Mouse (Mus musculus): ENCODE data around the gene Tfap2e.

Tfap2e gene

DNA sequence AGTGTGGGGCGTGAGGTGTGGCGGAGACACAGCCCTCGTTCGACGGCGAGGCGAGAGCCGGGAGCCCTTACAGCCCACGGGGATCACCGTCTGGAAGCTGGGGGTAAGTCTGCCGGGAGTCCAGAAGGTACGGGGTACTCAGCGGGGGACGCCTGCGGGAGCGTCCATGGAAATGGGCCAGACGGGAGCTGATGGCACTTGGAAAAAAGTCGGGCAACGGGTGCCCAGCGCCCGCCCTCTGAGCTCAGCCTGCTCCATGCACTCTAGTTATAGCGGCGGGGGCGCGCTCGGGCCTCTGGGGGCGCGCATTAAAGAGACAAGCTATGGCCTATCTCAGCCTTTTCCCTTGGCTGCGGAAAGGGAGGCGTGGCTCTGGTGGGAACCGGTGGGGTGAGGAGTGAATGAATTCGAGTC lies at the start of gene Tfap2e:
TSS of gene Tfap2e (minus strand) at position 240 of the 414 bp plus-strand sequence.
- DNase-seq (ENCODE audit: low spot score), result no peak

DNA sequence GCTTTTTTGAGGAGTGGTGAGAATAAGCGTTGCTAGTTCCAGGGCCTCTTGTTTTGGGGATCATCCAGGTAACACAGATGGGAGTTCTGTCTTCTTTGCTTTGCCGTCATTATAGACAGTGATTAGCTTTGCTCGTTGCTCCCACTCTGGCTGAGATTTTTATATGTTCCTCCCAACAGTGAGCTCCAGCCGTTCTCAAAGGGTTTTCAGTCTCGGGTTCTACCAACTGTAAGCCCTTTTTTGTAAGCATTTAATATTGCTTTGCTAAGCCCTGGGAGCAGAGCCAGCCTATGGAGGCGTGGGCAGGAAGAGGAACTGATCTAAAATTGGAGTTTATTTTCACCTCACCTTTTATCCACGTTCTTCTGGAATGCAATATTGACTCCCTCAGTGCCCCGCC lies 47.0 kb upstream of the Tfap2e start:
- no peak for DNase-seq (ENCODE audit: low spot score)

DNA sequence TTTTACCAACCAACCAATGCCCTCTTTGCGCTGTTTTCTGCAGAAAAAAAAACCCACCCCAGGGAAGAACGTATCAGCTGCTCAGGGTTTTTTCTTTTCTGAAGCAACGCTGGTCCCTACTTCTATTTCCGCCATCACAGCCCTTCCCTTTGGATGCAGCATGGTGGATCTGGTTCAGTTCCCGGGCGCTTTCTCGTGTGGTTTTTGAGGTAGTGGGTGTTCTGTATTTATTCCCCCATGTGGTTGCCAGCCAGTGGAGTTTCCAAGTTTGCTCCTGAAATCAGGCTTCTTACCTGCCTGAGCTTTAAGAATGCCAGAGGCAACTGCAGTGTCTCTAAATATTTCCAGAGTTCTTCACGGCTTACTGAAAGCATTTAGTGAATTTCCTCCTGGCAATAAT lies 46.5 kb upstream of the Tfap2e start:
- DNase-seq (ENCODE audit: low spot score), result no peak

DNA sequence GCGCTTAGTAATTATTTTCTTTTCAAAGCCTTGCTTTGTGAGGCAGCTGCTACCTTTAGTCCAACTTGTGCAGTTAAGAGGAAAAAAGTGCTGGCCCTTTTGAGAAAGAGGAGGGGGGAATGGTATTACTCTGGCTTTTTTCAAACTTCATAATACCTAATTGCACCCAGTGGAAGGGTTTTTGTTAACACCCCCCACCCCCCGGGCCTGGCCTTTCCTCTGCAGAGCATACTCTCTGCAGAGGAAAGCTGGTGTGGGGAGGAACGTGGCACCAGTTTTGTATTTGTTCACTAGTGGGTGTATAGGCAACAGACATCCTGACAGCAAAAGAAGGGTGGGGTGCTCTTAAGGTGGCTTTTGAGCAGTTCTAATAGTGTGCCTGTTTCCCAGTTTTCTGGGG lies 45.8 kb upstream of the Tfap2e start:
- DNase-seq (ENCODE audit: low spot score), result no peak

DNA sequence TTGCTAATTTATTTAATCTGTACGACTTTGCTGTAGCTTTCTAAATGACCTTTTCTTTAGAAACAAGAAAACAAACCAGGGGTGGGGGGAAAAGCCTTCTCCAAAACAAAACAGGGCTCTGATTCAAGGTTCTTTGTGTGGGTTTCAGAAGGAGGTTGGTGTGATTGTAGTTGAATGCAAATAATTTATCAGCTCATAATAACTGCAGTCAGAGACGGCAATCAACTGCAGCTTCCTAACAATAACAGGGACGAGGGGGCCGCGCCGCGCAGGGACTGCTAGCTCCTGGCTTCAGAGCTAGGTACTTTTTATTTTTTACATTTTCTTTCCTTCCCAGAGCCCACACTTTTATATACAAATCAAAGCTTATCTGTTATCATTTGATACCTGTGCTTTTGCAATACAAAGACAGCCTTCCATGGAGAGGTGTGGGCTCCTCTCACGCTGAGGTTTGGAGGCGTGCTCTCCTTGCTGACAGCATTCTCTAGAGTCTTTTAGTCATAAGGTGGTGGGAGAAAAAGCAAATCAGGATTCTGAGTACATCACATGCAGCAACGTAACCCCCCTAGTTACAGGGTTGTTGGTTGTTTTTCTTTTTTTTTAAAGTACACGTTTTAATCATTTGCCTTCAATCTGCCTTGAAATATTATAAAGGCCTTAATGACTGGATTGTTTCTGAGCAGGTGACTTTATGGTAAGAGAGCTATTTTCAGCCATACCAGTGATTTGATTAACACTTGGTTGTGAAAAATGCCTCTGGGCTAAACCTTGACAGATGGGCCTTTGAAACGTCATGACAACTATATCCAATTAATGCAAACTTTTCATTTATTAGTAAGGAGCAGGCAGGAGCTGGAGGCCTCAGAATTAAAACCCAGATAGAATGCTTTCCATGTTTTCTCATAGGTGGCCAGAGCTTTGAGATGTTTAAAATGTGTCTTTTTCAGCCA lies 44.1 kb upstream of the Tfap2e start:
- DNase-seq (ENCODE audit: low spot score), result no peak

DNA sequence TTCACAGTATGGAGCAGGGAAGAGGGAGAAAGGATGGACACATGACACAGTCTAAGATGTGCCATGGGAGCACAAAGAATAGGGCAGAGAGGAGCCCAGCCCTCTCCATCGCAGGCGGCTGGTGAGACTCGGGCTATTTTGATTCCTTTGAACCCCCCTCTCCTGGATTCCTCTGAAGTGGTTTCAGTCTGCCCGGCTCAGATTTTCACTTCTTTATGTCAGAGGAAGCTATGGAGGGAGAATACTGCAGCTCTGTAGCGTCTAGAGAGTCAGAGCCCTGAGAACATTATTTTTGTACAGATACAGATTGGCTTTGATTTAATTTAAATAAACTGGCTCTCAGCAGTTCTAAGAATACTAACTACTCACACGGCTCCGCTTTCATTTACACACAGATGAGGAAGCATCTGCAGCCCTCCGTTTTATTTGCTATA lies 43.1 kb upstream of the Tfap2e start:
- no peak for DNase-seq (ENCODE audit: low spot score)

DNA sequence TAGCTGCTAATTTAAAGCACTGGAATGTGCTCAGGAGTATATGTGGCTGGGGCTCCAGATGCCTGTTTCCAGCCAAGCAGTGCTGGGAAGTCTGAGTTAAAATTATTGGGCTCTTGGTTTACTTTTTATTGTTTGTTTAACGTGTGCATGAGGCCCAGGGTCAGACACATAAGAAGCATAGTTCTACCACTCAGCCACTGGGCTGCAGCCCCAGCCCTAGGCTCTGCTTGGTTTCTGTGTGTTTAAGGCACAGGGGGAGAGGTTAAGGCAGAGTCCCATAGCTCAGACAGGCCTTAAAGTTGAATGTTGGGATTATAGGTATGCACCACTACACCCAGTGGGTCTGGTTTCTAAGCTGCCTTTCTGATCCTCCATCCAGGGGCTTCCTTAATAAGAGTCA lies 39.1 kb upstream of the Tfap2e start:
- DNase-seq (ENCODE audit: low spot score), result no peak

DNA sequence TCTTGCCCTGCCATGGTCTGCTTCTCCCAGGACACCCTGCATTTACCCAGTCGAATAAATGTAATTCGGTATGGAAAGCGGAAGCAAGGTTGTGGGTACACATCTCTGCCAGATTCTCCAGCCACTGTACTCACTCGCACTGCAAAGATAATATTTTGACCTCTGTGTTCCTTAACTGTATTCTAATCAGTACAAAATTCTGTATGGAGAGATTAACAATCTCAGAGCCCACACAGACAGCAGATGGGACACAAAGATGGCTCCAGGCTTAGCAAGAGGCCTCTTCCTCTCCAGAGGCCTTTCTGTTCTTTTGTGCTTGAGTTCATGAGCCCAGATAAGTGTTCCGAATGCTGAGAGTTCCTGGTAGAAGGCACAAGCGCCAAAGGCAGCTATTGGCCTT lies 37.8 kb upstream of the Tfap2e start:
- DNase-seq (ENCODE audit: low spot score), result no peak

DNA sequence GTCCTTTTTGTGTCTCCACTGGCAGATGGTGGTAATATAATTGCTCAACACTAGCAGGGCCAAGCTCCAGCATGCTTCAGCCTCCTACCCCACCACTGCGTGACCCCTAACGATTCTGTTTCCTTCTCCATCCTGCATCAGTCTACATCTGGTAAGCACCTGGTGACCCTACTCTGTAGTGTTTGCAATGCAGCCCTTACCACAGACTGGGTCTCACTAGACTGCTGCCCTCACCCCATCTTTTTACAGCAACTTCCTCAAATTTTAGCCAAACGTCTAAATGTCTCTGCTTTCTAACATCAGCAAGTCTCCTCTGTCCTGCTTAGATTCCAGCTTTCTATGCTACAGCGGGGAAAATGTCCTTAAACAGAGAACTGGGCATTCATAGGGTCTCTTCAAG lies 34.8 kb upstream of the Tfap2e start:
- no peak for DNase-seq (ENCODE audit: low spot score)

DNA sequence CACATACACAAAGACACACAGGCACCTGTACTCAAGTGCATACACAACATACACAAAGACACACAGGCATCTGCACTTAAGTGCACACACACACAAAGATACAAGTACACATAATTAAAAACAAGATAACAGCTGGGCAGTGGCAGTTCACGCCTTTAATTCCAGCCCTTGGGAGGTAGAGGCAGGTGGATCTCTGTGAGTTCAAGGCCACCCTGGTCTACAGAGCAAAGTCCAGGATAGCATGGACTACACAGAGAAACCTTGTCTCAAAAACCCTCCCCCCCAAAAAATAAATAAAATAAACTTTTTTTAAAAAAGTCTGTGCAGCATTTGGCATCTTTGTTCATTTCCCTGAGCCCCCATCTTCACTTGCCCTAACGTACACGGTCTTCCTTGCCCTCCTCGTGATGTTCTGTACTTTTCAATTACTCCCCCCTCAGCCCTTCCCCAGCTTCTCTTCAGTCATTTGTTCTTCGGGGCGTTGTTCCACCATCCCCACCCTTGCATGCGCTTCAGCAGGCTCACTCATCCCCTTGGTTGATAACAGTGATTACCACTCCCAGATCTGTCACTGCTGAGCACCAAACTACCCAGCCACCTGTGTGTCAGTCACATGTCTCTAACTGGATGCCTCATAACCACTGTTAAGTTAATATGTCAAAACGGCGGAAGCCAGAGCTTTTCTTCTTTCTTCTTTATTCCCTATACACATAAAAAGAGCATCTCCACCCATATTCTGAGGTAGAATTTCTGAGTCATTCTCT lies 33.9 kb upstream of the Tfap2e start:
- DNase-seq (ENCODE audit: low spot score), result no peak

DNA sequence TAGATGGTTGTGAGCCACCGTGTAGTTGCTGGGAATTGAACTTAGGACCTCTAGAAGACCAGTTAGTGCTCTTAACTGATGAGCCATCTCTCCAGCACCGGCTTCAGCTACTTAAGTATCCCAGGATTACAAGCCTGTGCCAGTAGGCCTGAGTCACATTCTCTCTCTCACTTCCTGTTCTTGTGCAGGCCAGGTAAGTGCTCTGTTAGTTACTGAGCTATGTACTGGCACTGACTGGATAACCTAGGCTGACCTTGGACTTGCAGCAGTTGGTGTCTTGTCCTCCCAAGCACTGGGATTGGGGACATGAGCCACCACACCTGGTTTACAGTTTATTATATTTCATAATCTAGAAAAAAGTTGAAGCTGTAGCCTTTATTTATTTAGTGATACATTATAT lies 27.4 kb upstream of the Tfap2e start:
- no peak for DNase-seq (ENCODE audit: low spot score)

DNA sequence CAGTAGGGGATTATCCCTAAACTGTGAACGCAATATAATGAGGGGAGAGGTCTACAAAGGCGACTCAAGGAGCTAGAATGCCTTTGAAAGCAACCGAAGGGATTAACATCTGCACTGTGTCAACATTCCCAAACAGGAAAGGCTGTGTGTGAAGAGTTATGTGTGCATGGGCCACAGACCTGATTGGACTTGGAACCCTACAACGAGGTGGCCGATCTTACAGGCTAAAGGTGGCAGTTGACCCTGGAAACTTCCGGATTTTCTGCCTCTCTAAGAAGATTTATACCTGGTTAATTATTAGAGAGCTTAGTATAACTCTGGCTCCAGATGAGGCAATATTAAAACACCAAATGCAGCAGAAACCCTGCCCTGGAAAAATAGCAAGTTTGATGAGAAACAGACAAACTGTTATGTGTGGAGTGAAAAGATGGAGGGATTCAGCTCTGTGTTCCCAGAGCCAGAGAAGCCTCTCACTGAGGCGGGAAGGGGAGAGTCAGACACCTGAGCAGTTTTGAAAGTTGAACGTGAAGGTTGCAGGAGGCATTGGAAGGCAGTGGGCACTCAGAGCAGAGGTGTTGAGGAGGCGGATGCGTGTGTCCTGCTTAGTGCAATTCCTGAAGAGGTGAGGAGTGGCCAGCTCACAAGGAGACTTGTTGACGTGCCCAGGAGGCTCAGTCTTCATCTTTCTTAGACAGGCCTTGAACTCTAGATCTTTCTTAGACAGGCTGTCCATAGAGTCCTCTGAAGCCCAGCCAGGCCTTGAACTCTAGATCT lies 26.7 kb upstream of the Tfap2e start:
- DNase-seq (ENCODE audit: low spot score), result no peak

DNA sequence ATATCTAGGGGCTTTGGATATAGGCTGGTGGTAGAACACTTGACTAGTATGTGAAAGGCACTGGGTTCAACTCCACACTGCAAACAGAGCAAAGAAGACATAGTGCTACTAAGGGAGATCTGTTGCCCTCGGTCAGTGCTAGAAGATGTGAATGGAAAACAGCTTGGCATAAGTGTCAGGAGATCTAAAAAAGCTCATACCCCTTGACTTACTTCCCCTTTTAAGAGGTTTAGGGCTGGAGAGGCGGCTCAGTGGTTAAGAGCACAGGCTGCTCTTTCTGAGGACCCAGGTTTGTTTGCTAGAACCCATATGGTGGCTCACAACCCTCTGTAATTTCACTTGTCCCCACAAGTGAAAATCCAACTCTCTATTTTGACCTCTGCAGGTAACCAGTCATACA lies 23.4 kb upstream of the Tfap2e start:
- no peak for DNase-seq (ENCODE audit: low spot score)

DNA sequence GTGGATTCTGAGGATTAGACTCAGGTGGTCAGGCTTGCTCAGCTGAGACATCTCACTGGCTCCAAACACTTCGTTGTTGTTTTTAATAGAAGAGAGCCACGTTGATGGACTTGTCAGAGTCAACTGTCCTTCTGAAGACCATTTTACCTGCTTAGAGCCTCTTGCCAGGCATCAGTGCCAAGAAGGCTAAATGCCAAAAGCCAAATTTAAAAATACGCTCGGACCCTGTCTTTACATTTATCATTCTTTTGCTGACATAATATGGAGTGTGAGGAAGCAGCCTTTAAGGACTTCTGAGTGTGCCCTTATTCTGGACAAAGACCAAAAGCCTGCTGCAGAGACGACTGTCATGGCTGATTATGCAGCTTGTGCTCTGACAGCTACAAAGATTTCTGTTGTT lies 22.3 kb upstream of the Tfap2e start:
- no peak for DNase-seq (ENCODE audit: low spot score)

DNA sequence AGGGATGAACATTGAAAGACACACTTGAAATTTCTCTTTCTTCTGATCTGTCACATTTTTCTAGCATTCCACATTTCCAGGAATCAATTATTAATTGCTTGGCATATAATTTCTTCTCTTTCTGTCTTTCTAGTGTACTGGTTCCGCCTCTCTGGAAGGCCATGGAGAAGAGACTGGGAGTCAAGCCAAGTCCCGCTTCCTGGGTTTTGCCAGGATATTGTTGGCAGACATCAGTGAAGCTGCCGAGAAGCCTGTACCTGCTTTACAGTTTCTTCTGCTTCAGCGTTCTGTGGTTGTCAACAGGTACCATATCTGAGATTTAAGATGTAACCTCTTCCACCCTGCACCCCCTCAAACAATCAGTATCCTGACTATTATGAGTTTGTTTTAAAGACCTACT lies 20.7 kb upstream of the Tfap2e start:
- no peak for DNase-seq (ENCODE audit: low spot score)

DNA sequence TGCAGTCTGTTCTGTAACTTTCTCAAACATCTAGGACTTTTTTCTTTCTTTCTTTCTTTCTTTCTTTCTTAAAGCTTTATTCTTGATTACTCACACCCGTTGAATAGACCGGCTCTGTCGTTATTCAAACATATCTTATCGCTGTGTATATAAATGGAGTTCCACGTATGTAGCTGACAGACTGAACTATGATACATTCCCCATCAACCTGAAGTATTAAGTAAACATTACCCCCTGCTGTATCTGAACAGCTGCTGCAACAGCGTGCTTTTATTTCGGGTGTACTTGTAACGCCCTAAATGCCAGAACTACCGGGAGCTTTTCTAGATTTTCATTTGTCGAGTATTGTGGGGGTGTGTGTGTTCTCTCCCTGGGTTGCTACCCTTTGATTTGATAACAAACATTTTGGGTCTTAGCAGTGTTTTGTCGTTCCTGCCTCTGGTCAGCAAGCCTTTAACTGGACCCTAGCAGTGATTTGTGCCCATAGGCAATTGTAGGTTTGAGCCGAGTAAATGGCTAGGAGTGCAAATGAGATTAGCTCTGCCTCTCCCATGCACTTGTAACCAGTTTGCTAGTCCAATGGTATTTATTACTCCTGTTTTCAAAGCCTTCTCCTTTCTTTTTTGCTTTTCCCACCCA lies 18.8 kb upstream of the Tfap2e start:
- no peak for DNase-seq (ENCODE audit: low spot score)

DNA sequence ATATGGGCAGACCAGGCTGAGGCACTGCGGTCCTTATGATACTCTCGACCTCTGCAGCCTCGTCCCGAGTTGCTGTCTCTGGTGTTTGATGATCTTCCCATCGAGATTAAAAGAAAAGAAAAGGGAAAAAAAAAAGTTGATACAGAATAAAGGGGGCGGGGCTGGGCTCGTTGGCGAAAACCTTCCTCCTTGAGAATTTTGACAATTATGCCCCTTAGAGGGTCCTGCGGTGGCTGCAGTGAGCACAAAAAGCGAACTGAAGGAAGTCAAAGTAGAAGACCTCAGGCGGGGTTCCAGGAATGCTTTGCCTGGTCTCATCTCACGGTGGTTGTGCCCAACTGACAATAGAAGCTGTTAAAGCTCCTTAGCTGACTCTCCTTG lies 18.2 kb upstream of the Tfap2e start:
- DNase-seq (ENCODE audit: low spot score), result no peak

DNA sequence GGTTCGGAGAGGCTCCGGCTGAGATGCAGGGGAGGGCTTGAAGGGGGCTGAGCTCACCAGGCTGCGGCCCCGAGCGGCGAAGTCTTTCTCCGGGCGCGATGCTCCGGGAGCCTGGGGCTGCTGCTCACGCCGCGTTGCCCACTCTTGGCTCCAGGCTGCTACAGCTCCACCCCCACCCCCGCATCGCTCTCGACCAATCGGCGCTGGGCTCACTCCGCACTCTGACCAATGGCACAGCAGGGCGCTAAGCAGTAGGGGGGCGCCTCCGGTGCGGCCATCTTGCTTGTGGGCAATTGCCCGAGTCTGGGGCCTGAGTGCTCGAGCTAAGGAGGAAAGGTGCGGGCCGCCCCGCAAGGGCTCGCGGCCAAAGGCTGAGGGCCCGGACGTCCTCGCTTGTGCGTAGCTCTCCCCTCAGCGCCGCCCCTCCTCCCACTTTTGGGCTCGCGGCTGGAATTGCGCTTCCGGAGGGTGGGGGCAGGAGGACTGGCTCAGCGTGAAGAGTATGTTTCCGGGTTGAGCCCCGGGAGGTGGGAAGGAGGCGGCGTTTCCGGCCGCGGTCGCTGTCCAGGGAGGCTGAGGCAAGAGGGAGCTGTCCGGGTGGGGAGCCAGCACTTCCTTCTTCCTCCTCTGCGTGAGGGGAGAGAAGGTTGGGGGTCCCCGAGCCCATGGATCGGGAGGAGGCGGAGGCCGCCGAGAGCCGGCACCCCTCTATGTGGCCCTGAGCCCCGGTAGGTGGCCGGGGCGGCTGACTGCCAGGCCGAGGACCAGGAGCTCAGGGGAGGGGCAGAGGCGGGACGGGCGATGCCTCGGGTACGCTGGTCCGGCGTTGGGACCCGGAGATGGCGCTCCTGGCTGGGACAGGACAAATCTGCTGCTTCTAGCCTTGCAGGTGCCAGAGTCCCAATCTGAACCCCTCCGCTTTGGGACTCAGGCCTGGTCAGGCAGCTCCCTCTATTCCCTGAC lies 17.5 kb upstream of the Tfap2e start, which contains the start of the genes Ncdn and AU040320:
TSS of gene Ncdn (minus strand) at position 171 of the 963 bp plus-strand sequence.
TSS of gene AU040320 (plus strand) at position 277 of the 963 bp plus-strand sequence.
- DNase-seq (ENCODE audit: low spot score), result peak; percentile 93

DNA sequence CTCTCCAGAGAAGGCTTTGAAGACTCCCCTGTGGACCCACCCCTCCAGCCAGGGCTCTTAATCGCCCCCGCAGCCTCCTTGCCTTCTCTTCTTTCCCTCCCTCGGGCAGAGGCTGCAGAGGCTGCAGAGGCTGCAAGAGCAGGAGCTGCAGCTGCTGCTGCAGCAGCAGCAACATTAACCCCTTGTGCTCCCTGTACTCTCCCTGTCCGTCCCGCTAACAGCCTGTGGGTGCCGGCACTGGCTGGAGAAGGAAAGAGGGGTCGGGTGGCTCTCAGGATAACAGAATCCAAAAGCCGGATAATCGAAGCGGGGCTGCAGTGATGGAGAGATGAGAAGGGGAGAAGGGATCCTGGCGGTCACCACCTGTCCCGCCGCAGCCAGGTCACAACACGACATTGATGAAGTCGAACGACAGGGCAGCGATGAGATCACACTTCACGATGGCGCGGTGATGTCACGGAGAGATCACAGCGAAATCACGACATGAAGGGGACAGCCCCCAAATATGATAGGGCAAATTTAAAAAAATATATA lies 16.6 kb upstream of the Tfap2e start:
- DNase-seq (ENCODE audit: low spot score), result no peak

DNA sequence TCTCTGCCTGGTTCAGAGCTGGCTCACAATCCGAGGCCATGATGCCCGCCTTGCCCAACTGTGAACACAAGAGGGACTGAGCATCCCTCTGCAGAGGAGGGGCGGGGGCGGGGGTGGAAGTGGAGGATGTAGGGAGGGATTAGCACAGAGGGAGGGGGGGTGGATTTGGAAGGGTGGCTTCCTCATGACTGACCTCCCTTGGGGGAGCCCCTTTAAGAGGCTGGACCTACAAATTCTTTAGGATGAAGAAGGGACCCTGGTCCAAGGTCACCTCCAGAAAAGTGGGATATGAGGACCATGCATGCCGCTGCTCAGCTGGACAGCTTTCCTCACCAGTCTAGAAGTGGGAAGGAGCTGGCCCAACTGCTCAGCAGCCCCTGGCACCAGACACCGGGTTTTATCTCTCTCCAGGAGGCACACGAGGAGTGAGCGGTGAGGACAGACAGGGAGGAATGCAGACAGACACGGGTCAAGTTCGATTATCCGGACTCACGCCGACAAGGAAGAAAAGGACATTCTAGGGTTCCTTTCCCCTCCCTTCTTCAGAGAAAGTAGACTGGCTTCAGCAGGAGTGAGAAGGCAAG lies 16.1 kb upstream of the Tfap2e start:
- no peak for DNase-seq (ENCODE audit: low spot score)

Data from spleen, adult 12 weeks (tissue).